Mouse (Mus musculus) embryonic fibroblast, embryonic 13.5 days (primary cell): ENCODE measurements around the gene Ksr1.

Experiments used
- CTCF ChIP-seq: IDR thresholded peaks from 2 replicates; pipeline ENCODE4 v1.5.1; 2011; ENCODE audit warnings: mild to moderate bottlenecking, control low read depth, low read length, moderate library complexity, borderline replicate concordance; ENCODE audit not compliant: insufficient read depth
- POLR2A ChIP-seq: IDR thresholded peaks from 2 replicates; pipeline ENCODE4 v1.6.1; 2011; ENCODE audit warnings: low read depth, mild to moderate bottlenecking, control low read depth, low read length, moderate library complexity

DNA sequence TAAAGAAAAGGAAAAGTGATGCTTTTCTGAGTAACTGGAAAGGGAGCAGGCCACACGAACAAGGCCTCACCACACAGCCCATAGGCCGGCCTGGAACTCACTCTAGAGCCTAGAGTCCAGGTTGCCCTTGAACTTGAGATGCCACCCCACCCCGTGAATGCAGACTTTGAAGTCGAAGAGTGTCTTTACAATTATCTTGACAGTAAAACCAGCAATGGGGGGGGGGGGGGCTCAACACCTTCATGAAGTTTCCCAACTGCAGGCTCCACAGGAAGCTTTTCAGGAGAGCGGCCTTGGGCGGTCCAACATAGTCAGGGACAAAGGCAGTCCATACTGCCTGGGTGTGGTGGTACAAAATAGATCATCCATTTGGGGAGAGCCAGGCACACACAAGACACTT lies 7.6 kb downstream of the Ksr1 start:
- TF ChIP-seq CTCF (no peak), POLR2A (no peak)
